Mouse (Mus musculus): Measurements from ENCODE around the gene Fndc7.
"Not testable (repeated sequence)": the region's sequence is repeated elsewhere in the genome, so short reads cannot be mapped to it uniquely, and the experiment has no call there.

The Fndc7 gene

DNA sequence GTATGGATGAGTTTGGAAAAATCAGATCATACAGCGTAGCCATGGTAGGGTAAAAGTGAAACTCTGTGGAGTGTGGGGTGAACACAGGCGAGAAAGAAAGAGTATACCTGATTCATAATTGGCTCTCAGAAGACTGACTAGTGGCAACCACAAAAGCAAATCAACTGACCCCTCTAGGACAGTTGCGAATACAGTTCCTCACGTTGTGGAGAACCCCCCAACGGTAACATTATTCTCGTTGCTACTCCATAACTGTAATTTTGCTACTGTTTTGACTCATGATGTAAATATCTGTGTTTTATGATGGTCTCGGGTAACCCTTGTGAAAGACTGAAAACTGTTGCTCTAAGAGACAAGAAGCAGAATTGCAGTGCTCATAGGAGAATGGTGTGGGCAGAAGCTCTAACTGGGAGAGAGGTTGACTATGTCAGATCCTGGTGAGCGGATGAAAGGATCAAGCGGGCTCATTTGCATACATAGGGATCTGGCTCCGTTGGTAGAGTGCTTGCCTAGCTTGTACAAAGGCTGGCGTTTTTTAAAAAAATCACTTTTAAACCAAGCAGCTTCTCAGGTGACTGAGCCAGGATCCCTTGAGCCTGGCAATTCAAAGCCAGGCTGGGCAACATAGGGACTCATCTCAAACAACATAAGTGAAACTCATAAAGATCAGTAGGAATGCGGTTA, 2.7 kb downstream of the Fndc7 start:
- DNase-seq, result no peak

DNA sequence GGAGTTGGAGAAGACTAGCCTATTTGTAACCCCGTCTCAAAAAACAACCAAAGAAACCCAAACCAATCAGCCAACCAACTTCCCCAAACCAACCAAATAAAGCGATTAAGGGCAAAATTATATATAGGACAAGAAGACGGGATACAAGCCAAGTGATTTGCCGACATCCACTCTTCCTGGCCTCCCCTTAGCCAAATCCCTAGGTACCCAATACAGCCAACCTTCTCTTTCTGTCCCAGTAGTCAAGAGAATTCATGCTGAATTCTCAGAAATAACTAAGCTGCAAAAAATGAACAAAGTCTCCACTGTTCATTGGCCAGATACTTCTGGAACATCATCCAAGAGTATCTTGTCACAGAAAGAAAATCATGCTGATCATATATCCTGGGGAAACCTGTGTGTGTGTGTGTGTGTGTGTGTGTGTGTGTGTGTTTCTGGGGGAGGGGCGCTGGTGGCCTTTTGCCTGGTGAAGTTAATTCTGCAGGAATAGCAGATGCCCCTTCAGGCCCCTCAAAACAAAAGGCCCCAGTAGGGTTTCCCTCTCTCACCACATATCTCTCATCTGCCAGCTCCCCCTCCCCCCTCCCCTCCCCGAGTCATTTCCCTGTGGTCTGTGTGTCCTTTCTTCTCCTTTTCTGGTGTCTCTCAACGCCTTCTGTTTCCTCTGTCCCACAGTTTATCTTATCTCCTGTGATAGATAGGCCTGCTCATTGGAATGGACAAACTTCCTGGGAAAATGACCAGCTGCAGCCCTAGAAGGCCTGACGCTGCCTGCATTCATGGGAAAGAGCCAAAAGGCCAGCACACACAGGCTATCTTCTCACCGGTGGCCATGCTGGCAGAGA, 3.9 kb downstream of the Fndc7 start:
- DNase-seq, result no peak

DNA sequence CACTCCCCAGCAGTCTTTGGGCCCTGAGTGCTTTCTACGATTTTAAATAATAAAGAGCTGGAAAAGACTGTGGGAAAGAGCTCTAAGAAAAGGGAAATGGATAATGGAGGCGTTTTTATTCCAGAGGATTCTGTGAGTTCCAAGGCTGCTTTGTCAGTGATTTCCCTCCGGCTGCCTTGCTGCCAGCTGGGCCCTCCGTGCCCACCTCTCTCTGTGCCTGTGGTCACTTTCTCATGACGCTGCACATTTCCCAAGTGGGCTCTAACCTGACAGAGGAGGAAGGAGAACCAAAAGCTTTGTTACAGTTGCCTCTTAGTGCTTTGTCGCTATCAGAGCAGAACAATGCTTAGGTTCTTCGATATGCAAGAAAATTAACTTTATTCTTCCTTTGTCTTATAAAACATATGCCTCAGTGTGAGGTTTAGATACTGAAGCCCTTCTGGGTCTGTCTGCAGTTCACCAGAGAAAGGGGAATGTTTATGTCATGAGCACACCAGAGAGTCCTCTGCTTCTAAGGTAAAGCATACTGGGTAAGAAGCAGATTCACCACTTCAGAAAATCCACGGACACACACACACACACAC, 5.0 kb downstream of the Fndc7 start:
- no peak for DNase-seq

DNA sequence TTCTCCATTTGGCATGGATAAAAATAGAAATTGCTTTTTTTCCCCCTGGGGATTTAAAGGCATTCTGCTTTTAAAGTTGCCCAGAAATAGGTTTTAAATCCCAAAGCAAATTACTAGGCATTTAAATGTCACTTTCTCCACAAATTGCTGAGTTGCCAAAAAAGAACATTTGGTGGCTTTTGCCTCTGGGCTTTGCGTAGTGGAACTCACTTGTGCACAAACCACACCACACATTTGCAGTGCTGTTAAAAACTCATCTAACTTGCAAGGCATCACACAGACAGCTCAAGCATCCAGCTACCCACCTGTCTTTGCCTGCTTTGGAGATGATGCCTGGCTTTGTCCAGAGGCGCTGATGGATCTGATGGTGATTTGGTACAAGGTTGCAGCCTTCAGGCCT, 6.7 kb downstream of the Fndc7 start:
- no peak for DNase-seq

DNA sequence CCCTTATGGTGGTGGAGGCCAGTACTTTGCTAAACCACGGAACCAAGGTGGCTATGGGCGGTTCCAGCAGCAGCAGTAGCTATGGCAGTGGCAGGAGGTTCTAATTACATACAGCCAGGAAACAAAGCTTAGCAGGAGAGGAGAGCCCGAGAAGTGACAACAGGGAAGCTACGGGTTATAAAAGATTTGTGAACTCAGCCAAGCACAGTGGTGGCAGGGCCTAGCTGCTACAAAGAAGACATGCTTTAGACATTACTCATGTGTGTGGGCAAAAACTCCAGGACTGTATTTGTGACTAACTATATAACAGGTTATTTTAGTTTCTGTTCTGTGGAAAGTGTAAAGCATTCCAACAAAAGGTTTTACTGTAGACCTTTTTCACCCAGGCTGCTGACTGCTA, 7.9 kb downstream of the Fndc7 start:
- DNase-seq, result not testable (repeated sequence)

DNA sequence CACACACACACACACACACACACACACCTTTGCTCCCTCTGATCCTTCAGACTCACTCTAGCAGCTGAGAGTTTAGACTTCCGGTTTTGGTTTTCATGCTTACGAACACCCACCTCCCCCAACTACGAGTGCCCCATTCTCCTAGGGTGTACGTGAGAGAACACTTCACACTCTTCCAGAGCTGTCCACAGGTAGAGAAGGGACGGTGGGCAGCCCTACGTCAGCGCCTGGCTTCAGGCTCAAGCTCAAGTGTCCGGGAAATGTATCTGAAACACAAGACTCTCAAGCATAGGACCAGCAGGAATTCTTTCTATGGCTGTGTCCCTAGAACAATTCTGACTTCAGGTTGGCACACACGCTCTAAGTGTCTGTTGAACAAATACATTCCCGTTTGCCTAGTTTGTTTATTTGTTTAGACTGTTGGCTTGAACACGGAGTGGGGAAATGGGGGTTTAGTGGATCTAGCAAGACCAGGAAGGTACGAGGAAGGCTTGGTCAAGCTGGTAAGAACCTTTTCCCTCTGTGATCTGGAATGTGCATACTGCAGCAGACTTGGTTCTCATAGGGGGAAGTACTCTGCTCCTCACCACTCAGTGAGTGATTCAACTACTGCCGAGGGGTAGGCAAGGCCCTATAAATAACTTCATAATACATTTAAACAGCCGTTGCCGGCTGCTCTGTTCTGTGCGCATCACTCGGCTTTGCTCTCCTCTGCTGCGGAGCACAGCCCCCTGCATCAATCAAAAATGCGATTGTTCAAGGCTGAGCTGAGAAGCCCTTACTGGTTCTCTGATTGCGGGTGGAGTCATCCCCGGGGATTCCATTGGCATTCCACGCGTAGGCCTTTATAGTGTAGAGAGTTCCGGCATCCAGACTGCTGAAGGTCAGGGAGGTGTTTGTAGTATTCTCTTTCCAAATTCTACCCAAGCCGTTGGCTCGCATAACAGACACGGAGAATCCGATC, 9.0 kb downstream of the Fndc7 start:
- no peak for DNase-seq

DNA sequence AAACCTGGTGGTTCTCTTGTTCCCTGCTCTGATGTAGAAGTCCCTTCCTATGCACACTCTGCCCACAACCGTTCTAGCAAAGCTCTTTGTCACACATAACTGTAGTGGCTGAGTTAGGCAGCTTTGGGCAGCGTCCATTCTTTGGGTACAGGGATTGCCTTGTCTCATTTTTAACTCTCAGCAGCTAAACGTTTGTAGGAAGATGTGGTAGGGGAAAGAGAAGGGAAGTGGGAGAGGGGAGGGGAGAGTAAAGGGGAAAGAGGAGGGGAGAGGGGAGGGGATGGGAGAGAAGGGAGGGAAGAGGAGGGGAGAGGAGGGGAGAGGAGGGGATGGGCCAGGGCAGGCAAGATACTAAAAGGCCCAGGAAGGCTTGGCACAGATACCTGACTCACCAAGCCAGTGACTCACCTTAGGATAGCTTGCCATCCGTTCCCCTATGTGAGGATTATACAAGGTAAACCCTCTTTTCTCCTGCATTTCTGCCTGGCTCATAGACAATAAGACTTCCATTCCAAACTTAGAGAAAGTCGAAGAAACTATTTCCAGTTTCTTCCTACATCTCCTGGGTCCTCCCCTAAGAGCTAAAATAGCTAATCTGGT, 9.9 kb downstream of the Fndc7 start:
- no peak for DNase-seq

DNA sequence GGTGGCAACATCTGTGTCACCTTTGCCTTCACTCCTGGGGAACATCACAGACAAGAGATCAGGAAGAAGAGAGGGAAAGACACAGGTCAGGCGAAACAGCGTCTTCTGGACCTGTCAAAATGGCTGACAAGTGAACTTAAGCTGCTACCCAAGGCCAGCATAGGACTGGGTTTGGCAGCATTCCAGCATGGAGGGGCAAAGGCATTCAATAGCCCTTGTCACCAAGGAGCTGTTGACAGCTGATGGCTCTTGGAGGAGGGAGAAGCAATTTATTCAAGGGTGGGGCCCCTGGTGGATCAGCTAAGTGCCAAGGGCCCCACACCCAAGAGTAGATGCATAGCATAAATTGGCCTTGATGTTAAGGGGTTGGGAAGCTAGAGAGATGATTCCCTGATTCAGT, 10.7 kb downstream of the Fndc7 start:
- no peak for DNase-seq

DNA sequence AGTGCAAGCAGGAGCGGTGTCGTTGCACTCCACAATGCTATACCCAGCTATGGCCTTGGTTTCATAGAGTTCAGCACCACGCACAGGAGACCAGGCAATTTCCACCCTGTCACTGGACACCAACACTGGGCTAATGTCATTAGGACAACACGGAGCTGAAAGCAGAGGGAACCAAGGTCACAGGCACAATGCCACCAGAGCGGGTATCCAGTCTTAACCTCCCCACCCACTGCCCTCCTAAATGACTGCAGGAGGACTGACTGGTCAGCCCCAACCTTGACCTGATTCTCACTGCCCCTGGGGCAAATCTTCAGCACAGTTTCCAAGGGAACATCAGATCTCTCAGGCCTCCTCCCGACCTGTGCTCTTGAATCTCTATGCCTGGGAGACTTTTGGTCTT, 19.2 kb downstream of the Fndc7 start:
- no peak for DNase-seq

DNA sequence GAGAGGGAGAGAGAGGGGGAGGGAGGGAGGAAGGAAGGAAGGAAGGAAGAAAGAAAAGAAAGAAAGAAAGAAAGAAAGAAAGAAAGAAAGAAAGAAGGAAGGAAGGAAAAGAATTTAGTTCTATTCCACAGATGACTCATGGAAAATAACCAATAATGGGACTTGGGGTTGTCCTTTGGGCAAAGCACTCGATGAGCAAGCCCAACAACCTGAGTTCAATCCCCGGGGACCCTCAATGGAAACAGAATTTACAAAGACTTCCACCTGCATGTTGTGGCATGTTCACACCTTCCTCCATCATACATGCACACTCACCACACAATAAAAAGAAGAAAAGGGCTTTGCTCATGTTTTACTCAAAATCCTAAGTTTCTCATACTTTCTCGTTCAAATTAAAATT, 22.4 kb downstream of the Fndc7 start:
- DNase-seq, result no peak

DNA sequence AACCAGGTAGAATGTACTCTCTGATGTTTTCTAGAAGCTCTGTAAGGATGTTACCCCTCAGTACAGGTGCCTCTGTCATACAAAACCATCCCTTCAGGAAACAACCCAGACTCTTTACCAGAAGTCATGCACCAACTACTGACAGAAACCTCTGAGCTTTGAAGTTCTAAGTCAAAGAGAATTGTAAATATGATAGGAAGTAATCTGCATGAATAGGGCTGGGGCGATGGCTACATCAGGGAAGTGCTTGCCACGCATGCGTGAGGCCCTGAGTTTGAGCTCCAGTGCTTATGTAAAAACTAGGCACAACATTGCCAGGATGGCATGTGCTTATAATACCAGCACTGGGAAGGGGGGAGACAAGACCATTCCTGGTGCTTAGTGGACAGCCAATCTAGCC, 24.1 kb downstream of the Fndc7 start:
- no peak for DNase-seq

DNA sequence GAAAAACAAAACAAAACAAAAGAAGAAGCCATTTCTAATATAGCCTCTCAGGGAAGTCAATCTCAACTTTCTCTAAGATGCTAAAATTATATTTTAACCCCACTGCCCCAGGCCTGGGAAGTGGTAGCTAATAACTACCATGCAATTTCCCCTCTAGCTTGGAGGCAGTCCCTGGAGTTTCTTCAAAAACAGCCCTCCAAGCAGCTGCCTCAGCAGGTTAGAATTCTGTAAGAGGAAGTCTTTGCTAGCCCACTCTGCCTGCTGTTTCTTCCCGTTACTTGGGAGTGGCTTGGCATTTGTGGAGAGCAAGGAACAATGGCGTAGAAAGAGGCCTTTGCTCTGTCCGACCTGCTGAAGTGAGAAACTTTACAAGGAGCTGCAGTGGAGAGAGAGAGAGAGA, 24.7 kb downstream of the Fndc7 start:
- DNase-seq, result no peak

DNA sequence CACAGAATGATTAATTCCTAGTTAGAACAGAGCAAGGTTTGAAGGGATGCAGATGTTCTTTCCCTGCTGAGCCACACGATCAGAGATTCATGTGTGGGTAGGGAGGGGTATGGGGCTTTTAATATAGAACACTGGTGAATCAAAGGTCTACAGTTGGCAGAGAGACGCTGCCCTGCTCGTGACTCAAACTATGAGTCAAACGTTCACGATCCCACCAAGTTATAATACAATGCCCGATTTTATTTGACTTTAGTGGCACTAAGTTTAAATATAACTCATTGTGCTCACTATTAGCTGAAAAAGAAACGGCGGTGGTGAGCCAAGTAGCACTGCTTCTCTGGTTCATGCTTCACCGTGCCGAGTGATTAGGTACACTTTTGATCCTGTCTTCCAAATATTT, 26.7 kb downstream of the Fndc7 start:
- DNase-seq, result no peak

DNA sequence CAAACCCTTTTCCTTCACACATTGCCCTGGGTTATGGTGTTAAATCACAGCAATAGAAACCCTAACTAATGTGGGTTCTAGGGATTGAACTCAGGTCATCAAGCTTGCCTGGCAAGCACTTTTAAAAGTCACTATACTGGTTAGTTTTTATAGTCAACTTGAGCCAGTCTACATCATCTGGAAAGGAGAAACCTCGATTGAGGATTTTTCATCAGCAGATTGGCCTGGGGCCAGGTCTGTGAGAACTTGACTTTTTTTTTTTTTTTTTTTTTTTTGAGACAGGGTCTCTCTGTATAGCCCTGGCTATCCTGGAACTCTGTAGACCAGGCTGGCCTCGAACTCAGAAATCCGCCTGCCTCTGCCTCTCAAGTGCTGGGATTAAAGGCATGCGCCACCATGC, 27.5 kb downstream of the Fndc7 start:
- not testable (repeated sequence) for DNase-seq

DNA sequence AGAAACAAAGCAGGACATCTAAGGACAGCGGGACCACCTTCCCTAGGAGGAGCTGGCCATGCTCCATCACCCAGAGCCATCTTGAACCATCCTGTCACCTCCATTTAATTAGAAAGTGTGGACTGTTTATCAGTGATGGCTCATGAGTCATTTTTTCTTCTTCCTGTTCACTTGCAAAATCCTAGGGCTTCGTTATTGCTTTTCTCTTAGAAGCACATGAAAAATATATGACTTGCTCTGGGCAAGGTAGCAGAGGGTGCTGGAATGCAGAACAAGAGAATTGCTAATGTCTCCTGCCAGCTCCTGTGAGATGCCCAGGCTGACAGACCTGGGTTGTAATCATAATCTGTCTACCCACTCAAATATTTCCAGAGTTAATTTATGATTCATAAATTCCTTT, 29.0 kb downstream of the Fndc7 start:
- DNase-seq, result no peak

DNA sequence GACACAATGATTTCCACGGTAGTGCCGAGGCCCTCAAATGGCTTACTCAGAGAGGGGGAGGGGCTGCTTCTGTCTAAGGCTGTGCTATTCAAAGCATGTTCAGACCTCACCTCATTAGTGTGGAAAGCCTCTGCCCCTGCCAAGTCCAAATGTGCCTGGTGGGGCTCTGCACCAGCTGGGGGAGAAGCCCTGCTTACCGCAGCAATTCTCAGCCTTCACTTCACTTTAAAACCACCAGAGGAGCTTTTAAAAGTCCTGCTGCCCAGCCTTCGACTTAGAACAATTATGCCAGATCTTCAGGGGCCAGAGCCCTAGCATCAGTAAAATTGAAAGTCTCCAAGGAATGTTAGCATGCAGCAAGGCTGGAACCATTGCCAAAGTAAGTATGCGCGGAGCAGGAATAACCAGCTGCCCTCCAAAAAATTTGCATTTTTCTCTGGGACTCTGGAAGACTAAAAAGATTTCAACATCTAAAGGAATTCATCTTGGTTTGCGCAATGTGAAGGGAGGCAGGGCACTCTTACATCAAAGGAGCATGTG, 31.5 kb downstream of the Fndc7 start:
- DNase-seq, result no peak

DNA sequence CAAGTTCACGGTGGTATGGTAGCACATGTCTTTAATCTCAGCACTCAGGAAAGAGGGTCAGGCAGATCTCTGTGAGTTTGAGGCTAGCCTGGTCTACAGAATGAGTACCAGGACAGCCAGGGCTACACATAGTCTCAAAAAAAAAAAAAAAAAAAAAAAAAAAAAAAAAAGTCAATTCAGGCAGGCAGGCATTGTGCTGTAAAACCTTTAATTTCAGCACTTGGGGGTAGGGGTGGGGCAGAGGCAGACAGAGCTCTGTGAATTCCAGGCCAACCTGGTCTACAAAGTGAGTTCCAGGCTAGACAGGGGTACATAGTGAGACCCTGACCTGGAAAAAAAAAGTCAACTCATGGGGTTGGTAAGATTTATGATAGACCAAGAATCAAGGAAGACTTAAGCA, 32.1 kb downstream of the Fndc7 start:
- DNase-seq, result no peak

DNA sequence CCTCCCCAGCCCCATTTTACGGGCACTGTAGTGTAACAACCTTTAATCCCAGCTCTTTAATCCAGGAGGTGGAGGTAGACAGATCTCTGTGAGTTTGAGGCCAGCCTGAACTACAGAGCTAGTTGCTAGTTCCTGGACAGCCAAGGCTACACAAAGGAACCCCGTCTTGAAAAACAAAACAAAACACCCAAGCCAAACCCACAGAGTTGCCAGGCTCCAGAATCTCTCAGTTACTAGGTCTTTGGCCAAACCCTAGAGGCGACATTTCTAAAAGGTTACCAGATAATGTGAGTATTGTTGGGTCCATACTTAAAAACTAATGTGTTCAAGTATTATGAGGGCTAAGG, 32.7 kb downstream of the Fndc7 start:
- DNase-seq, result no peak

DNA sequence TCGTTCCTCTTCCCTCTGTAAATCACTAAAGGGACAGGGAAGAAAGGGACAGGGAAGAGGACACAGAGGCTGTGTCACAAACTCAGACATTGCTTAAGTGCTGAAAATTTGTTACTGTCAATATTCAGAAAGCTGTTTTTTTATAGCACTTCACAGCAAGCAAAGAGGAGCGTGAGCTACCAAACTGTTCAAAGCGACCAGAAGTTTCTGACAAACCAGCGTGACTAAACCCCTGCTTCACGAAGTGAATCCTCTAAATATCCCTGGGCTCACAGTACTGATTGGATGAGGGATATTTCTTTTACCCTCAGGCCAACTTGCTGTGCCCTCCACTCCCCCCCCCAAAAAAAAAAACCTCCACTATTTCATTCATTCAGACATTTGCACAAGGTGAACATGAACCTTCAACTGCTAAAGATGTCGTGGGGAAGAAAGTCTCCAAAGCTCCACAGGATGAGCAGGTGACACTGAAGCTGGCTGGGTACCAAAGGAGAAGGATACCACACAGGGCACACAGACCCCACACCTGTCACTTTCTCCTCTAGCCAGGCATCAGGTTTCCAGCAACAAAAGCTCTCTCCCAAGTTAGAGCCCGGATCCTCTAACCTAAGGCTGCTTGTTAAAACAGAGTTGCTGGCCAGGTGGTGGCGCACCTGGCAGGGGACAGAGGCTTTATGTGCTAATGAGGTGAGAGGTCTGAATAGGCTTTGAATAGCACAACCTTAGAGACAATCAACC, 33.3 kb downstream of the Fndc7 start:
- DNase-seq, result peak; percentile 44

DNA sequence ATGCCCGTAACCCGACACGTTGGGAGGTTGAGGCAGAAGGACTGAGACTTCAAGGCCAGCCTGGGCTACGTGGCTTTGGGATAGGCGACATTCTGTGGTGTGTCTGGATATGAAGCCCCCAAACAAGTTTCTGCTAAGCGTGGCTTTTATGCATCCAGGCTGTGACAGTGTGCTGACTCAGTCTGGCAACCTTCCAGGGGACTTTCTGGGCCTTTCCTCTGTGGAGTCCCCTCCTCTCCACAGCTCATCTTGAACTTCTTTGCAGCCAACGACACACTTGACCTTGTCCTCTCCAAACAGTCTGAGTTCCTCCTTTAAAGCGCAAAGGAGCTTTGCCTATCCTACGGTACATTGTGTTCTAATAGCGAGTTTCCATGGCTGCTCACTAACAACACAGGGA, 33.9 kb downstream of the Fndc7 start:
- DNase-seq, result no peak

DNA sequence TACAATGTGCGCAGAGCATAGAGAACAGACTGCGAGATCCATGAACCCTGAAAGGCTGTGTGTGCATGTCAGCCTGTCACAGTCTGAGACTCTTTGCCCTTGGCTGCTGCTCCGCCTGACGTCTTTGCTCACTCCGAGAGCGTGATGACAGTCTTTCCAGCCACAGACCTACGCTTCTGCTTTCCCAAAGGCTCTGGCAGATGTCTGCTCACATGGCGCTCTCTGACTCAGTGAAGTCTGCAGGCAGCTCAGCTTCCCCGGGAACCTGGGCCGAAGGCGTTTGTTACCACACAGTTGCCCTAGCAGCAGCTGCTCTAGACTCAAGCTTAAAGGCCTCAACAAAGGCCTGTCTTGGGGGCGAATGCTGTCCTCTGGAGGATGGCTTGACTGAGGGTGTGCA, 34.4 kb downstream of the Fndc7 start:
- DNase-seq, result no peak

DNA sequence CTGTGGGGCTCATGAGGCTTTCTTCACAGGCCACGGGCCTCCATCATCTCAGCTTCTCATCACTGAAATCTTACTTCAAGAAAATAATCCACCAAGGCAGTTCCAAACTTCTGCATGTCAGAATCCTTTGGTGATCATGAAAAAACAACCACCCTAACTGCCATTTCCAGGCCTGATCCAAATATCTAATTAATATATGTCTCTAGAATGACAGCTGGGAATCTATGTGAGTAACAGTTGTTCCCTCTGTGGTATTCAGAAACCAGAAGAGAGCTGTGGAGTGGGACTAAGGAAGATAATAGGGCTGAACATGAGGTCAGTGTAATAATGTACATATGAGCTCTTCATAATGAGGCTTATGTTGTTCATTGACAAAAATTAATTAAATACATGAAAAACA, 36.5 kb downstream of the Fndc7 start:
- DNase-seq, result no peak

Data from cerebellum, adult 8-10 months (tissue).